Mouse (Mus musculus) lung, embryonic 15.5 days (tissue): Measurements from ENCODE around the gene Sirt3. TPM values are rescaled to one million over a fixed set of nuclear protein-coding genes. Genes with fewer than 3 reads are reported as not detected.
A peak's percentile ranks its signal among the peaks of the same experiment; 100 is the strongest.

Experiments used
- ATAC-seq: fragments of 200-750 bp; cut with Nextera tagmentation; 2 replicates; pipeline ENCODE4 v1.8.0; 2017; ENCODE audit warnings: moderate number of reproducible peaks, borderline replicate concordance; ENCODE audit not compliant: low FRiP score, low TSS enrichment; ENCODE audit errors: extremely low read depth
- H3K27ac ChIP-seq: fragments of 300-500 bp; sonication (generic); 2 replicates; pipeline ENCODE4 v1.5.1; 2015; ENCODE audit warnings: moderate library complexity, mild to moderate bottlenecking, inconsistent platforms
- H3K27me3 ChIP-seq: fragments of 300-500 bp; sonication (generic); 2 replicates; pipeline ENCODE4 v1.6.1; 2015; ENCODE audit warnings: inconsistent platforms
- H3K36me3 ChIP-seq: fragments of 300-500 bp; sonication (generic); 2 replicates; pipeline ENCODE4 v1.6.1; 2015; ENCODE audit warnings: inconsistent platforms
- H3K4me1 ChIP-seq: fragments of 300-500 bp; sonication (generic); 2 replicates; pipeline ENCODE4 v1.6.1; 2015; ENCODE audit warnings: inconsistent platforms
- H3K4me2 ChIP-seq: fragments of 300-500 bp; sonication (generic); 2 replicates; pipeline ENCODE4 v1.6.1; 2015; ENCODE audit warnings: inconsistent platforms, mild to moderate bottlenecking, moderate library complexity
- H3K4me3 ChIP-seq: fragments of 300-500 bp; sonication (generic); 2 replicates; pipeline ENCODE4 v1.5.1; 2015; ENCODE audit warnings: mild to moderate bottlenecking, inconsistent platforms
- H3K9ac ChIP-seq: fragments of 300-500 bp; sonication (generic); 2 replicates; pipeline ENCODE4 v1.6.1; 2015; ENCODE audit warnings: inconsistent platforms
- H3K9me3 ChIP-seq: fragments of 300-500 bp; sonication (generic); 2 replicates; pipeline ENCODE4 v1.6.1; 2016; ENCODE audit warnings: inconsistent platforms
- WGBS: fragments of 180-500 bp; shearing (Covaris S2); methylation state at CpG from one replicate; pipeline ENCODE4 v1.1.7; 2015; 5-methylcytosine and 5-hydroxymethylcytosine counted together
- polyA plus RNA-seq: library from polyadenylated mRNA; unstranded; fragments of >200 nt; fragmentation: Nextera tagmentation; extraction: Ambion mirVana; gene quantifications from 2 replicates; pipeline ENCODE4 v1.2.1, GENCODE M21; 2015

The Sirt3 gene
- polyA plus RNA-seq, 1 experiment from 2014 or later, result 22.9 TPM

DNA sequence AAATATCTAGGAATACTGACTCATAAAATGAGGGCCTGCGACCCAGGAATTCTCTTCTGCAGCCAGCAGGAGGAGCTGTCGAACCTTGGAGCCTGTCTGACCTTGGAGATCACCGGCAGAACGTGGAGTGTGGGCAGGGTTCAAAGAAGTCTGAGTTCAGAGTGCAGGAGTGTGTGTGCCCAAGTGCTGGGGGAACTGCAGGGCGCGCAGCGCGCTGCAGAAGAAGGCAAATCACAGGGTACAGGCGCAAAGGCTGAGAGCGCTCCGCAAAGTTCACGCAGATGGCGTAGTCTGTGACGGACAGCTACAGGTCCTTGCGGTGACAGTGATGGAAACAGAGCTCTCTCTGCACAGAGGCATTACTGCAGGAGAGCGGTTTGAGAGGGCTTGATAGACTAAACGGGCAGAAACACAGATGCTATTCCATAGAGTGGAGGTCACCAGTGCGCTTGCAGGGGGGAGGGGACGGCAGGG lies 26.6 kb upstream of the Sirt3 start:
- 2% methylated on average over 19 of the region's 19 CpGs for WGBS
- Histone ChIP-seq H3K27me3 (no peaks in the 10 kb centered on the region), H3K4me2 (peak overlapping the region; percentile 86), H3K9me3 (no peaks in the 10 kb centered on the region), H3K4me3 (peak overlapping the region; percentile 43), H3K27ac (no peak overlapping the region), H3K9ac (peak overlapping the region; percentile 28; the same call in 1 of the 2 replicates), H3K4me1 (0 out of 2 replicates have a peak, but pooled peaks cover 6% of the 10 kb centered on the region), H3K36me3 (no peaks in the 10 kb centered on the region)
- ATAC-seq, result peak; percentile 69

DNA sequence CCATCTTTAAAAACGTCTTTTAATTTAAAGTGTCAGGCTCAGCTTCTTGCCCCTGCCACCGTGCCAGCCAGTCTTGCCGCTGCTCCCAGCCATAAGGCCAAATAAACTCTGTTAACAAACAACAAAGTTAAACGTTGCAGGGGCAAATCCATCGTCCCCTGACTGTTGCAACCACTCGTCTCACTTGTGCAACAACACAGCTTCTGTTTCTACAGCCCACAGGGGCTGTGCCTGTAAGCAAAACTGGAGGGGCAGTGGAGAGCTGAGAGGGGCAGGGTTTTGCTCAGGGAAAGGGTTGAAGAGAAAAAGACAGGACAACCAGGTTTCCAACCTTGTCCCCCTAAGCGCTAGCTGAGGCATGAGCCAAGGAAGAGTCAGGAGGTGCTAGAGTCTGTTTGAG lies 26.1 kb upstream of the Sirt3 start:
- no peak overlapping the region for H3K4me3 ChIP-seq
- no peak overlapping the region for H3K27ac ChIP-seq
- H3K9me3 ChIP-seq, result no peaks in the 10 kb centered on the region
- no peaks in the 10 kb centered on the region for H3K36me3 ChIP-seq
- 0 out of 2 replicates have a peak, but pooled peaks cover 6% of the 10 kb centered on the region for H3K4me1 ChIP-seq
- H3K27me3 ChIP-seq, result no peaks in the 10 kb centered on the region
- ATAC-seq, result 0 out of 2 replicates have a peak, but pooled peaks have one; percentile 4
- WGBS, result 43% methylated on average over 7 of the region's 7 CpGs
- H3K4me2 ChIP-seq, result peak overlapping the region; percentile 86
- H3K9ac ChIP-seq, result no peak overlapping the region

DNA sequence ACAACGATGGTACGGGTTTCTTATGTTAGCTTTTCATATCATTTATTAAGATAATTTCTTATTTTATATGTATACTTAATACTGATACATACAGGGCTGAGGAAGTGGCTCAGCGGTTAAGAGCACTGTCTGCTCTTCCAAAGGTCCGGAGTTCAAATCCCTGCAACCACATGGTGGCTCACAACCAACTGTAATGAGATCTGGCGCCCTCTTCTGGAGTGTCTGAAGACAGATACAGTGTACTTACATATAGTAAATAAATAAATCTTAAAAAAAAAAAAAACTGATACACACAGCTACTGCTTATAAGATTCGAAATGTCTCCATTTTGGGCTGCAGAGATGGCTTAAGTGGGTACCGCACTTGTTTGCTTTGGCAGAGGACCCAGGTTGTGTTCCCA lies 25.6 kb upstream of the Sirt3 start:
- no peak overlapping the region for H3K4me2 ChIP-seq
- ATAC-seq, result no peak
- 82% methylated on average over 7 of the region's 7 CpGs for WGBS
- no peaks in the 10 kb centered on the region for H3K27me3 ChIP-seq
- H3K9me3 ChIP-seq, result no peaks in the 10 kb centered on the region
- H3K9ac ChIP-seq, result no peak overlapping the region
- H3K4me1 ChIP-seq, result 0 out of 2 replicates have a peak, but pooled peaks cover 8% of the 10 kb centered on the region
- H3K4me3 ChIP-seq, result no peak overlapping the region
- no peak overlapping the region for H3K27ac ChIP-seq
- H3K36me3 ChIP-seq, result no peaks in the 10 kb centered on the region

DNA sequence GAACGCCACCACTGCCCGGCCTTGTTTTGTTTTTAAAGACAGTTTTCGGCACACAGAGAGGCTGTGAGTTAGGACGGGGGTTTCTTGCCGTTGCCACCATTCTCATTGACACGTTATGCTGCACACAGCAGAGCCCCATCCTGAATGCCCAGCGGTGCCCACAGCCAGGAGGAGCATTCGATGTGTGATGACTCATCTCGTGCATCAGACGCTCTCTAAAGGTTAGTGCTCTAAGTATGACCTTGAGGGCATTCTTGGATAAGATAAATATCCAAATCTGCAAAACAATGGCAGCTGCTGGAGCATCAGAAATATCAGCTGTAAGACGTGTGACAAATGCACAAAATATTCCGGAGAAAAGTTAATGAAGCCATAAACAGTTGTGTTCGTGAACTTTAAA lies 25.0 kb upstream of the Sirt3 start:
- 0 out of 2 replicates have a peak, but pooled peaks cover 8% of the 10 kb centered on the region for H3K4me1 ChIP-seq
- H3K4me3 ChIP-seq, result no peak overlapping the region
- no peak overlapping the region for H3K4me2 ChIP-seq
- H3K9me3 ChIP-seq, result no peaks in the 10 kb centered on the region
- H3K27me3 ChIP-seq, result no peaks in the 10 kb centered on the region
- no peak overlapping the region for H3K27ac ChIP-seq
- no peaks in the 10 kb centered on the region for H3K36me3 ChIP-seq
- WGBS, result 72% methylated on average over 13 of the region's 13 CpGs
- no peak overlapping the region for H3K9ac ChIP-seq
- ATAC-seq, result no peak

DNA sequence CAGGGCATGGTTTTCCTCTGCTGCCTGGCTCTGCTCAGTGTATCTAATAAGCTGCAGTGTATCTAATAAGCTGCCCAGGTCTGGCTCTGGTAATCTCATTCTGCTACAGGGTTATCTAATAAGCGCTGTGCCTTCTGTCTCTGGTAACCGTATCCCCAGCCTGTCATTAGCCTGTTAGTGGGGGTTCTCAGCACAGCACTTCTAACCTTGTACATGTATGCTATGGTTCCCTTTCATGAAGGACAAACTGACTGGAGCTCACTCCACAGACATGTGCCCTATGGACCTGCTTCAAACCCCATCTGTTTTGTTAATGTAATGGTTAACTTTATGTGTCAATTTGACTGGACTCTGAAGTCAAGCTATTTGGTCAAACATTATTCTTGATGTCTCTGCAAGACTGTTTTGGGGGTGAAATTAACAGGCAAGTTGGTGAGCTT lies 23.6 kb upstream of the Sirt3 start:
- Histone ChIP-seq H3K36me3 (no peaks in the 10 kb centered on the region), H3K4me2 (no peak overlapping the region), H3K9ac (no peak overlapping the region), H3K9me3 (no peaks in the 10 kb centered on the region), H3K4me1 (0 out of 2 replicates have a peak, but pooled peaks cover 8% of the 10 kb centered on the region), H3K27me3 (no peaks in the 10 kb centered on the region), H3K27ac (no peak overlapping the region), H3K4me3 (no peak overlapping the region)
- 74% methylated on average over 2 of the region's 2 CpGs for WGBS
- ATAC-seq, result no peak

DNA sequence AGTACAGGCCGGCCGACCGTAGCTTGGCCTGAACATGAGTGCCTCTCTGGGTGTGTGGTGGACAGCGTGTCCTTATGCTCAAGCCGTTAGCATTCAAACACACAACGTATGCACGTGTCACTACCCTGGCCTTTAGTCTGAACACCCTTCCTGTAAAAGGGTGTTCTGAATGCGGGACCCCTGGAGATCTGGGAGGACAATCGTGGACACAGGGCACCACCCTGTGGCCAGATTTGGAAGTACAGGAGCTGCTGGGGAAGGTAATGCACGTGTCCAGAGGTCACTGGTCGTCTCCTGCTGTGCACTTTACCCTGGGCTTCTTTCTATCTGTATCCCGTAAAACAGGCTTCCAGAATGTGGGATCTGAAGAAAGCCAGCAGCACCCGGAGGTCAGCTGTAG lies 21.1 kb upstream of the Sirt3 start:
- 0 out of 2 replicates have a peak, but pooled peaks have one; percentile 35 for ATAC-seq
- Histone ChIP-seq H3K27me3 (no peaks in the 10 kb centered on the region), H3K4me3 (no peak overlapping the region), H3K4me2 (no peak overlapping the region), H3K9me3 (no peaks in the 10 kb centered on the region), H3K9ac (no peak overlapping the region), H3K27ac (no peak overlapping the region), H3K4me1 (0 out of 2 replicates have a peak, but pooled peaks cover 2% of the 10 kb centered on the region), H3K36me3 (peaks cover 10% of the 10 kb centered on the region; the same call in 1 of the 2 replicates)
- WGBS, result 24% methylated on average over 13 of the region's 13 CpGs

DNA sequence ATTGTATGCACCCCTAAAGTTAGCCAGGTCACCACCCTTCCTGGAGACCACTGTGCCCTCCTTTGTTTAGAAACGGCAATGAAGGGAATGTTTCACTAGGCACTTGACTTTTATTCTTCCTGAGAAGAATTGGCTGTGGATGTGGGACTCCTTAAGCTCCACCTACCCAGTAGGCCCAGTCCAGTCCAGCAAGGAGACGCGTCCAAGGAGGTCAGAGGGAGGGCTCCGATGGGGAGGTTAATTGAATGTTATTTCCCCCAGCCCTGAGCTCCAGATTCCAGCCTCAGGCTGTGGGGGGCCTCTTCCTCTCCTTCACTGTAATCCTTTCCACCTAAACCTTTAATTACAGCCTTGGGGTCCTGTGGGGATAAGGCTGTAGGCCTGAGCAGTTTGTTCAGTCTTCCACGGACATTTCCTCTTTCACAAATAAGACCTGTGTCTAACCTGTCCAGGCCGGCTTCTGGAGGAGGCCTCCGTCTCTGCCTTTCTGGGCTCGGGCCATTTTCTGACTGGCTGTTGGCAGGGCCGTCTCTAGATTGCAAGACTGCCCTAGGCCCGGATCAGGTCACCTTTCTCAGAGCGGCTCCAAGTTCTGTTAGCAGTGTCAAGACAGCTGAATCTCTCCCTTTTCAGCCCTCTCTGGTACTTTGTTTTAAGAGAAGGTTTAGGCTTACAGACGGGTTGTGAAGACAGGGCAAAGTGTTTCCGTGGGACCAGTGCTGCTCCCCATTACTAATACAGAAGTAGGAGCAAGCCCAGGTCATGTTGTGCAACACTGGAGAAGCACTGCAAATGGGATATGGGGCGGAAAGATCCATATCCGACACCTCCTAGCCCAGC lies 20.1 kb upstream of the Sirt3 start:
- WGBS, result 79% methylated on average over 15 of the region's 15 CpGs
- no peak overlapping the region for H3K27ac ChIP-seq

DNA sequence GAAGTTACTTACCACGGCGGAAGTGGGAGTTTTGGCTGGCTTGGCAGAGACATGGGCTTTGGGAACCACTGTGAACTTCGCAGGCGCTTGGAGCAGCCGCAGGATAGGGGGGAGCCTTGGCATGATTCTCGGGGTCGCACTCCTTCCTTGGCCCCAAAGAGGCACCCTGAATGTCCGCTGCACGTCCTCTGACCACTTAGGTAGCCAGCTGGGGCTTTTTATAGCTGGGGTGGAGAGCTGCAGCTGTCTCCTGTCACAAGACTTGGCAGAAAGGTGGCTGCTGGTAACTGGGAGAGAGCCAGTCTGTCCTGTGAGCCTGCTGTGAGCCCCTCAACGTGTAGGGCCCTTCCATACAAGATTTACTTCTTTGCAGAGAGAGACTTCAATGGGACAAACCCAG lies 18.1 kb upstream of the Sirt3 start, which contains the start of gene Cox8b:
TSS of gene Cox8b (minus strand) at position 227 of the 400 bp plus-strand sequence.
- Histone ChIP-seq H3K27me3 (no peaks in the 10 kb centered on the region), H3K27ac (no peak within 1 kb of the TSS), H3K9me3 (no peaks in the 10 kb centered on the region), H3K4me2 (no peak within 1 kb of the TSS), H3K9ac (no peak within 1 kb of the TSS), H3K4me1 (0 out of 2 replicates have a peak, but pooled peaks cover 2% of the 10 kb centered on the region), H3K4me3 (no peak within 1 kb of the TSS), H3K36me3 (peaks cover 34% of the 10 kb centered on the region)
- WGBS, result 53% methylated on average over 10 of the region's 10 CpGs
- no peak for ATAC-seq

More for the DNA sequence above, 20.1 kb upstream of the Sirt3 start:
- Histone ChIP-seq H3K27me3 (no peaks in the 10 kb centered on the region), H3K9ac (no peak overlapping the region), H3K4me2 (no peak overlapping the region), H3K36me3 (peaks cover 19% of the 10 kb centered on the region), H3K4me1 (0 out of 2 replicates have a peak, but pooled peaks cover 2% of the 10 kb centered on the region), H3K9me3 (no peaks in the 10 kb centered on the region), H3K4me3 (no peak overlapping the region)
- no peak for ATAC-seq

DNA sequence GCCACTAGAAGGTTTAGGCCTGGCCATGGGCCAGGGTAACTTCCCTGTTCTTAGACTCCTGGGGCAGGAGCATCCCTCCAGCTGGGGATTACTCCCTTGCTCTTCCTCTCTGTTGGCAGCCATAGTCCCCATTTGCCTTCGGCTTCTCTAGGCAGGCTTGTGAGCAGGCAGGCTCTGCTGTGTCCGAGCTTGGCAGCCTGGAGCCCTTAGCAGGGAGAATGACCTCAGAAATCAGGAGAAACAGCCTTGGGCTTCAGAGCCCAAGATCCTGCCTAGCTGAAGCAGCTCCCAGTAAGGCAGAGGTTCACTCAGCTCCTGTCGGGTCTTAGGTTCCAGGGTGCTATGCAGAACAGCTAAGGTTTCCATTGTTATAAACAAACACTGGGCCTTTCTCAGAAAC lies 17.0 kb upstream of the Sirt3 start:
- Histone ChIP-seq H3K27me3 (no peaks in the 10 kb centered on the region), H3K36me3 (peaks cover 43% of the 10 kb centered on the region), H3K27ac (no peak overlapping the region), H3K9ac (no peak overlapping the region), H3K9me3 (no peaks in the 10 kb centered on the region), H3K4me3 (no peak overlapping the region), H3K4me2 (no peak overlapping the region), H3K4me1 (0 out of 2 replicates have a peak, but pooled peaks cover 2% of the 10 kb centered on the region)
- 70% methylated on average over 3 of the region's 3 CpGs for WGBS
- ATAC-seq, result no peak

DNA sequence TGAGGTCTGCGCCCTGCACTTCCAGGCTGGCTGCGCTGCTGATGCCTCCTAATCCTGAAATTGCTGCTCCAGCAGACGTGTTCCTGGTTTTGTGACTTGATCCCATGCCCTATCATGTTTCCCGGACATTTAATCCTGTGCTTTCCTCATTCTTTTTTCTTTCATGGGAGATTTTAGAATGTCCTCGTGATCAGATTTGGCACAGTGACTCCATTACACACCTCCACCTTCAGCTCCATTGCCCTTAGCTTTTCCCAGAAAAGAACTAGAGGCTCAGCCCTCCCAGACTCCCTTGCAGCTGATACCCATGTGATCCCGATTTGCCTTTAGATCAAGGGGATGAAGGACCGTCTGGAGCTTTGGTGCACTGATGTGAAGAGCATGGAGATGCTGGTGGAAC lies 15.8 kb upstream of the Sirt3 start:
- H3K9ac ChIP-seq, result no peak overlapping the region
- peaks cover 47% of the 10 kb centered on the region for H3K36me3 ChIP-seq
- ATAC-seq, result no peak
- WGBS, result 86% methylated on average over 7 of the region's 7 CpGs
- no peak overlapping the region for H3K4me2 ChIP-seq
- no peaks in the 10 kb centered on the region for H3K4me1 ChIP-seq
- no peaks in the 10 kb centered on the region for H3K9me3 ChIP-seq
- no peak overlapping the region for H3K27ac ChIP-seq
- no peaks in the 10 kb centered on the region for H3K27me3 ChIP-seq
- H3K4me3 ChIP-seq, result no peak overlapping the region

DNA sequence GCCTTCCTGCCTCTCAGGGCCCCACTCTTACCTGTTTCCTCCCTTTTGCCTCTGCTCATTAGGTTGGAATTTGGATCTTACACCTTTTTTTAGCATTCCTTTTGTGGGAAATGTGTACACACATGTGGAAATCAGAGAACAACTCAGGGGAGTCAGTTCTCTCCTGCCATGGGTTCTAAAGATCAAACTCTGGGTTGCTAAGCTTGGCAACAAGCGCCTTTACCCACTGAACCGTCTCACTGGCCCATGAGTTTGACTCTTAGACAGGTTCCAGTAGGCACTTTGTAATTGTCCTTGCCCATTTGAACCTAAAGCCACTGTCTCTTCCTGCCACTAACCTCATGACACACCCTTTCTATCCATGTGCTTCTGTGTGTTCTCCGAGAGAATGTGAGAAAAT lies 12.5 kb upstream of the Sirt3 start:
- Histone ChIP-seq H3K36me3 (peaks cover 66% of the 10 kb centered on the region), H3K4me1 (no peaks in the 10 kb centered on the region), H3K4me3 (no peak overlapping the region), H3K9ac (no peak overlapping the region), H3K9me3 (no peaks in the 10 kb centered on the region), H3K27me3 (no peaks in the 10 kb centered on the region), H3K27ac (no peak overlapping the region), H3K4me2 (no peak overlapping the region)
- WGBS, result 95% methylated on average over 3 of the region's 3 CpGs
- ATAC-seq, result no peak

DNA sequence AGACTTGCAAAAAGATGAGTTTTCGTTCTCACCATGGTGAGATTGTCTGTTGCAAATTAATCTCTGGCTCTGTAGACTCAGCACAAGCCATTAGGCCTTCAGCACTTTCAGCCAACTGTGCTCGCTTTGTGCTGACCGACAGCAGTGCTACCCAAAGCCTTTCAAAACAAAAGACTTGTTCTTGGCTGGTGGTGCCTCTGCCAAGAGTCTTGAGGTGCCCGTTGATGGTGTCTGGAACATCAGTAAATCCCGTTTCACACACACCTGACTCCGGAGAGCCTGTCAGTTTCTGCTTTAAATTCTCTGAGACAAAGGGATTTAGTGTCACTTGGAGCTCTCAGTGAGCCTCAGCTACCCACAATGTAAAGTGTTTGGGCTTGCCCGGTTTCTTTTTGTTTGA lies 11.9 kb upstream of the Sirt3 start:
- H3K9me3 ChIP-seq, result no peaks in the 10 kb centered on the region
- H3K4me1 ChIP-seq, result no peaks in the 10 kb centered on the region
- H3K27ac ChIP-seq, result no peak overlapping the region
- no peak overlapping the region for H3K9ac ChIP-seq
- no peak overlapping the region for H3K4me3 ChIP-seq
- no peaks in the 10 kb centered on the region for H3K27me3 ChIP-seq
- peaks cover 70% of the 10 kb centered on the region for H3K36me3 ChIP-seq
- no peak for ATAC-seq
- H3K4me2 ChIP-seq, result no peak overlapping the region
- WGBS, result 88% methylated on average over 7 of the region's 7 CpGs
